Mouse (Mus musculus) frontal cortex, postnatal 25 days (tissue): ENCODE measurements at regions not wholly inside any gene's neighbourhood (a gene's known extent, or its start where the extent isn't known, plus 50 kb on each side); places are given as distances from the start of the nearest gene placed in this dataset.

Source experiments
- DNase-seq, 2 experiments: peaks; one replicate each; pipeline ENCODE4 v3.0.0; 2022; ENCODE audit warnings: low spot score in 2 of 2

DNA sequence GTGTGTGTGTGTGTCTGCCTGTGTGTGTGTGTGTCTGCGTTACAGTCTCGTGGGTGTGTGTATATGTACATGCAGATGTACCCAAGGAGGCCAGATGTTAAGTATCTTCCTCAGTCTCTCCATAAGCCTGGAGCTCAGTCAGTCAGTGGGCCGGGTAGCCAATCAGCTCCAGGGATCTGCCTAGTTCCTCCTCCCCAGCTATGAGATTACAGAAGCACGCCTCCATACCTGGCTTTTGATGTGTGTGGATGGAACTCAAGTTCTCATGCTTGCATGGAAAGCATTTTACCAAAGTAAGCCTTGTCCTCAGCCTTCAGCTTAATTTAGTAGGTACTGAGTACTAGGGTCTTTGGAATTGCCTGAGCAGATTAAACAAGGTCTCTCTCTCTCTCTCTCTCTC, 91.0 kb upstream of the Cadm1 start:
- DNase-seq = no peak

DNA sequence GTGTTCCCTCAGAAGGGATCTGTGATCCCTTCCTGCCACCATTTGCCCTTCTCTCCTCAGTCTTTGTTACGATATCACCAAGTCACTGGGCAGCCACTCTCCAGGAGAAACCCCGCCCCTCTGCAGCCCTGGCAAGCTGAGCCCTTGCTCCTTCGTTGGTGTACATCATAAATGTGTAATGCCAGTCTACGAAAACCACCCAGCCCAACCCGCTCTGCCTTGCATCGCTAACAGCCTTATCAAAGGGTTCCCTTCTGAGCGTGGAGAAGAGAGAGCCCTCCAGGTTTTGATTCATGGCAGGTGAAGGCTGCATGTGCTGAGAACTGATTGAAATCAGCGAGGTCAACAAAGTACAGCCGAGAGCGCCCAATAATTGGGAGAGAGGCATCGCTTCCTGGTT, 90.5 kb upstream of the Cadm1 start:
- no peak for DNase-seq

DNA sequence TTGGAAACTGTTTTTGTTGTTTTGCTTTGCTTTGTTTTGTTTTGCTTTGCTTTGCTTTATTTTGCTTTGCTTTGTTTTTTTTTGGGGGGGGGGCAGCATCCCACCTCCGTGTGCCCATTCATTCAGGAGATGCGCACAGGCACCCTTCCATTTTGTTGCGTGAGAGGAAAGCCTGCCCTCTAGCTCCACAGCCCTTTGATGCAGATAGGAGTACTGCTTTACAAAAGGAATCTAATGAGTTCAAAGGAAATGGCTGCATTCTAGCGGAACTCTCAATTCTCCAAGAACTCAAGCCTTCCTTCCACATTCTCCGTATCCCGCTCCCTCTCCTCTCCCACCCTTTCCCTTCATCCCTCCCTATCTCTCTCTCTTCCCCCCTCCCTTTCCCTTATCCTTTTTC, 89.8 kb upstream of the Cadm1 start:
- DNase-seq = no peak

DNA sequence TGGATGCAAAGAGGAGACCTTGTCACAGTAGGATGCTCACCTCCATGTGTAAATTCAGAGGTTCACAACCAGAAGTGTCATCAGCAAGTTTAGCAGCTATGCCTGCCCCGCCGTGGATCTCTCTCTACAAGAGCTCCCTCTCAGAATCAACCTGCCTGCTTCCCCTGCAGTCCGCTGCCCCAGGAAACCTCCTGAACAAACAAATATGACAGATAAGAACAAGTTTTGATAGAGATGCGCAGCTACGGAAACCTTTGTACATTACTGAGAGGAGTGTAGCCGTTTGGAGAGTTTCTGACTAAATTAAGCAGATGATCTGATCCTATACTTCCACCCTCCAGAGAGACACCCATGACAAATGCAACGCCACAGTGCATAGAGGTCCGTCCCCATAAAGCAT, 88.8 kb upstream of the Cadm1 start:
- no peak for DNase-seq

DNA sequence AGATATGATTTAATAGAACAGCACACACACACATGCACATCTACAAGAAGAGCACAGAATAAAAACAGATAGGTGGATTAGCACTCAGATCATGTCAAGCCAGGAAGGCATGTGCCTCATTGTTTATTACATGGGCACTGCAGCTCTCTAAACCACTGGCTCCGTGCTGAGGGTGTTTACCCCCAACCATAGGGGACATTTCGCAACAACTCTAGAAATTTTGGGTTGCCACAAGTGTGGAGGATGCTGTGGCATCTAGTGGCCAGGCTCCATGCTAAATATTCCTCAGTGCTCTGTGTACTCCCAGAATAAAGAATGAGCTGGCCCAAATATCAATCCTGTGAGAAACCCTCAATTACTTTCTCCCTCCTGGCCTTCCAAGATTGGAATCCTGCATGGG, 85.8 kb upstream of the Cadm1 start:
- DNase-seq = no peak

DNA sequence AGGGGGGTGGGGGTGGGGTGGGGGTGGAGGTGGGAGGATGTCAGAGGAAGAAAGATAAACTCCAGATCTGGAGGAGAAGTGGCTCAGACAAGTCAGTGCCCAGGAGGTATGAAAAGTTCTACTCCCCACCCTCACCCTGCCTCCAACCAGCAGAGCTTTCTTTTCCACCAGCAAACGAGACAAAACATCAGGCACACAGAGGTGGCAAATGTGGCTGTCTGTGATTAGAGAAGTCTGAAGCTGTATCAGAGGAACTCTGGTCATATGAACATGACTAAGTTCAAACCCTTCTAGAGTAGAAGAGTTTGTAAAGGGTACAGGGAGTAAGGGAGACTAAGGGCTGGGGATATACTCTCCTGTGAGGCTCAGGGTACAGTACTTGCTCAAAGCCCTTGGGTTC, 85.2 kb upstream of the Cadm1 start:
- DNase-seq = no peak

DNA sequence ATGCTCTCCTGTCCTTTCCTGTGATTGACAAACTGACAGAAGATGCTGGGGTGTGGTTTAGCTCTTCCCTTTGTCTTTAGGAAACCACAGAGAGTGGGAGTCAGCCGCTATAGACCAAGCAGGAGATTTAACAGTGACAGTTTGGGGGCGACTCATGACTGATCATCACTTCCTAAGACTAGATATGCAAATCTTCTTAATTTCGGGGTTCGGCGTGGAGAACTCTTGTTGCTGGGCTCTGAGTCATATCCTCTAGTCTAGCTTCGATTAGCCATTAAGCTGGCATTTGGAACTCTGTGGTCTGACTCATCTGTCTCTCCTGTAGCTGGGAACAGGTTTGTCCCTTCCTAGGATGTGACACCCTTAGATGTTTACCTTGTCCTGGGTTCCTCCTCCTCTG, 84.6 kb upstream of the Cadm1 start:
- DNase-seq = no peak

DNA sequence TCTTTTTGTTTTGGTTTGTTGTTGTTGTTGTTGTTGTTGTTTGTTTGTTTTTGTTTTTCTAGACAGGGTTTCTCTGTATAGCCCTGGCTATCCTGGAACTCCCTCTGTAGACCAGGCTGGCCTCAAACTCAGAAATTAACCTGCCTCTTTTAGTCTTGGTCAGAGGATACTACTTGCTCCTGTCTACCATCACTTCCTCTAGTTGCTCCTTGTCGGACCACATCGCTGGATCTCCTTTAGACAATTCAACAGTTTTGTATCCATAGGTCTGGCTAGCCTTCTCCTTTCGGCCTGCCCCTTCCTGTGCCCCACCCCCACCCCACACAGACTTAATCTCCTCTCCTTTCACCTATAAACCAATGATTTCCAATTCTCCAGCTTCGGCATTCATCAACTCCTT, 77.2 kb upstream of the Cadm1 start:
- DNase-seq = no peak

DNA sequence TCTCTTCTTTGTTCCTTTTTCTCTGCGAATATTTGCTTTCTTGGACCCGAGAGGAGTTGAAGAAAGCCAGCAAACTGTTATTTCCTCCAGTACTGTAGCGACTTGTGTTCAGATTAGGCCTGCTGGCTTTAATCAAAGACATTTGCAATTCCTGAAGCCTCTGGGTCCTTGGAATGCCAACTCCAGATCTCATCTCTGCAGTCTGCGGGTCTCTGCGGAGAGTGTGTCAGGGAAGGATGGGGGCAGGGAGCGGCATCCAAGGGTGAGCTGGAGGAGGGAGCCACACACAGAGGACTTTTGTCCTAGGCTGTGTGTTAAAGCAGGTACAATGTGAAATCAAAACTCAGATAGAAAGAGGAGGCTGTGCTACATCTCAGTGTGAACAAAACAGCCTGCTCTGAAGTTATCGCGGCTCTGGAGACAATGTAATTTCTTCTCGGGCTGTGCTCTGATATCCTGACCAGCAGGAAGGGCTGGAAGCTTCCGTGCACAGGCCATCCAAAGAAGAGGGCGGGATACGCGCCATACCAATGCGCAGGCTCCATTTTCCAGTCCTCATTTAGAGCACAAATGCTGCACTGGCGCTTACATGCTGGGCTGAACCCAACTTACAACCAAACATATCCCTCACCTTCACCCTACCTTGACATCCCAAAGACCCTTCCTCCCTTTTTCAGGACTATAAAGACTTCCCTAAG, 71.1 kb upstream of the Cadm1 start:
- no peak for DNase-seq

DNA sequence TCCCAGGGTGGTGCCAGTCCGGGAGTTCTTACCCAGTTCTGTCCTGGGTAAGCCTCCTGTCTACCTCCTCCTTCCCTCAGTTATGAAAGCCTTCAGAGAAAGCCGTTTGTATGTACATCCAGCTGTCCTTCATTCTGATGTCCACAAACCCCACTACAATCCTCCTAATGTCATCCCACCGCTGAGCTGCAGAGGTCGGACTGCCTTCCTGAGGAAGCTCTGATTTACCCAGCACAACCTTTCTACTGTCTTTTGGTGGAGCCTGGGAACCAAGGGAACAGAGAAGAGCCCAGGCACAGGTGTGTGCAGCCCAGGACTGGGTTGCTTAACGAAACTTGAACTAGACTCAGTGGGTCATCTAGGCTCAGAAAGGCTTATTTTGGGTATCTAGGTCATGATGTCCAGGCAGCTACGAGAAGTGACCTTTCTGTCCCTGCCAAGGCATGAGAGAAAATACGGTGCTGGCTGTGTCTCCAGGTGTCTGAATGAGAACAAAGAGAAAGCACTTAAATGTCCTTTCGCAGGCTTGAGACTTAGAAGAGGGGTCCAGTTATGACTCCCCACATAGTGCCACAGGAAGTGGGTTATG, 70.4 kb upstream of the Cadm1 start:
- no peak for DNase-seq

DNA sequence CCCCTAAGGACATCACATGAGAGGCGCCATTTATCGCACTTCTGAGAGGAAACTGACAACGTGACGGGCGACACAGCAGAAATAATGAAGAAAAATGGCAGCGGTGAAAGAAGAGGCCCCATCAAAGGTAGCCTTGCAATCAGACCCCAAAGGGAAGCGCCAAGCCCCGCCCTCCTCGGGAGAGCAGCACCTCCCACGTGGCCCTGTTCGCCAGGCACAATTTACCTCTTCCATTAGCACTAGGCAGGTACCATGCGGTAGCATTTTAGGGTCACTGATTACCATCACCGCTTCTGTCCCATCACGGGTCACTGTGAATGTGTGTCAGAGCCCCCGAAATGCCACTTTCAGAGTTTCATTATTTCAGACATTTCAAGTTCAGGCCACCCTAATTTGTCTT, 69.7 kb upstream of the Cadm1 start:
- DNase-seq = no peak

DNA sequence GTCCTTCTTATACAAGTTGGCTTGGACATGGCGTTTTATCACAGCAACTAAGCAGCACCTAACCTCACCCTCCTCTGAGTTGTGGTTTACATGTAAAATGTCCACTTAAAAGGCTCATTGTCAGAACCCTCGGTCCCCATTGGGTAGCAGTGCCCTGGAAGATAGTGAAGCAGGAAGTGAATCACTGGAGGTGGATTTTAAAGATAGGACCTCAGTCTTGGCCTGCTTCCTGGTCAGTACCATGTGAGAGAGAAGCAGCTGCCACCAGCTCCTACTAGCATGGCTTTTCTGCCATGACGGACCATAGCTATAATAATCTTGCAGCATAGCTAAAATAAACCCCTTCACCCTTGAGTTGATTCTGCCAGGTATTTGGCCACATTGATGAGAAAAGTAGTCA, 68.1 kb upstream of the Cadm1 start:
- no peak for DNase-seq

DNA sequence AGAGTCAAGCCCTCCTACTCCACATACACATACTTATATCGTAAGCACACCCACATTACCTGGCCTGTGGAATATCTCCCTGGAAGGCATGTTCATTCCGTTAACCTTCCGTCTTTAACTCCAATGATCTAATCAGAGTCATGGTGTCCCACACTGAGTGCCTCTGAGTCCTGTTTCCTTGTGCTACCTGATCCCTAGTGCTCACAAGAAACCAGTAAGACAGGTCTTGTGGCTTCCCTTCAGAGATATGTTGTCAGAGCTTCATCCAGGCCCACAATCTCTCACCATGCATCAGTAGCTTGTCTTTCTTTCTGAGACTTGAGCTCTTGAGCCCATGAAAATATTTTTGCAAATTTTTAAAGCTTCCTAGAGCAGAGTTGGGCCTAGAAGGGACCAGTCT, 63.2 kb upstream of the Cadm1 start:
- DNase-seq = no peak

DNA sequence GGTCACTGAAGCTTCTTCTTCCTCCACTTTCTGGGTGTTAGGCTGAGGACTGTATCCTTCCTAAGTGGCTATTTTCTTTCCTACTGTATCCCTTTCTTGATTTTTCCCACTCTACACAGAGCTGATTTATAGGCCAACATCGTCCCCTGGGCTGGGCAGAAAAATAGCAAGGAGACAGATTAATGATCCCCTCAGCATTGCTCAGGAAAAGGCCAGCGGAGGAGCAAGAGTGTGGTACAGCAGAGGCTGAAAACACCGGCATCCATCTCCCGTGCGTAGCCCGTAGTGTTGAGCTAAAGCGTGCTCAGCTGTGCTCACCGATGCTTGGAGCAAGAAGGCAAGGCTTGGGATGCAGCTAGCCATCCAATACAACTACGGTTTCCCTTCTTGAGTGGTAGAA, 62.2 kb upstream of the Cadm1 start:
- DNase-seq = no peak

DNA sequence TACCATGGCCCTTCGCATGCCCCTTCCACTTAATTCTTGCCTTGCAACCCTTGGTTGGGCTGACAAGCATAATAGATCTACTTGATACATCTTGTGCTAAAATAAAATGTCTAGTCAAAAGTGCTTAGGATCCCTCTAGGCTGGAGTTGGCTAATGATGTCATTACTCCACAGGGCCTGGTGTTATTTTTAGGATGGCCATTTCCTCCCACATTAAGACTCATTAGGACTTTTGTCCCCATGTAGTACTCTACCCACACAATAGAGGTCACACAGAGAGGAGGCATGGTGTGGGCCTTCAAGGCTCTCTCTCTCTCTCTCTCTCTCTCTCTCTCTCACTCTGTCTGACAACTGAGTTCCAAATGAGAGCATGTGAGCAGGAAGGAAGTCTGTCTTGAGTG, 60.4 kb upstream of the Cadm1 start:
- DNase-seq = no peak

DNA sequence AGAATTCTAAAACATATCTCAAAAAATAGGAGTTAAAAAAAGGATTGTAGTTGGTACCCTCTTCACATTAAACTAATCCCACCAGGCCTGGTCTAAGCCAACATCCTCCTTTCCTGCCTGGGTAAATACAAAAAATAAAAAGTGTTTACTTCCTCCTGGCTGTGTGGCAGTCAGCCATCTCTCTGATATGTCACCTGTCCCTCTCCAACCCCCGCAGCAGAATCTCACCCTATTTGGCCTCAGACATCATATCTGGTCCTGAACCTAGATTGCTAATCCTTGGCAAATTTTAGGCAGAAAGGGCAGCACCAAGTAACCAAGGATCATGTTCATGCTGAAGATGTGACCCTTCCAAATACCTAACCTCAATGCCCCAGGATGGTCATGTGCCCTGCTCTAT, 59.2 kb upstream of the Cadm1 start:
- no peak for DNase-seq

DNA sequence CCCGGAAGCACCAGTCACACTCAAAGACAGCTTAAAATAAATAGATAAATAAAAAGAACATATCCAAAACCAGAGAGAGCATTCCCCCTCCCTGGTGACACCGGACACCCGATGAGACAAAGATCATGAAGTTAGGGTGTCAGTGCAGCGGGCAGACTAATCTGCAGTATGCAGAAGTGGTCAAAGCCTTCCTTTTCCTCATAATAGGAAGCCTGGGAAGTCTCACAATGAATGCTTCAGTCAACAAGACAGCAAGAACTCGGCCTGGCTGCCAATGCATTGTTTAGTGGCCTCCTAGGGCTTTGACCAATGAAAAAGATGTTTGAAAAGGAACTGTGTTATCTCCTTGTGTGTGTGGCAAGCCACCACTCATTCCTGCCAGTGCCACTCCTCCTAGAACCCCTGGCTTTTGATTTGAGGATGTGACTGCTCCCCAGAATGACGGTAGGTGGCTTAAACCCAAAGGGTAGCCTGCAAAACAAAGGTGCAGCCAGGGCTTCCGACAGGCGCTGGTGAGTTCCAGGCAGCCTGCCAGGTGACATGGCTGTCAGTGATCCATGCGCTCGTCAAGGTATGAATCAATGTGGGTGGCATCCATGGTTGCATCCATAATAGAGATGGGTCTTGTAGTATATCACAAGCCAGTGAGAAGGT, 58.1 kb upstream of the Cadm1 start:
- no peak for DNase-seq

DNA sequence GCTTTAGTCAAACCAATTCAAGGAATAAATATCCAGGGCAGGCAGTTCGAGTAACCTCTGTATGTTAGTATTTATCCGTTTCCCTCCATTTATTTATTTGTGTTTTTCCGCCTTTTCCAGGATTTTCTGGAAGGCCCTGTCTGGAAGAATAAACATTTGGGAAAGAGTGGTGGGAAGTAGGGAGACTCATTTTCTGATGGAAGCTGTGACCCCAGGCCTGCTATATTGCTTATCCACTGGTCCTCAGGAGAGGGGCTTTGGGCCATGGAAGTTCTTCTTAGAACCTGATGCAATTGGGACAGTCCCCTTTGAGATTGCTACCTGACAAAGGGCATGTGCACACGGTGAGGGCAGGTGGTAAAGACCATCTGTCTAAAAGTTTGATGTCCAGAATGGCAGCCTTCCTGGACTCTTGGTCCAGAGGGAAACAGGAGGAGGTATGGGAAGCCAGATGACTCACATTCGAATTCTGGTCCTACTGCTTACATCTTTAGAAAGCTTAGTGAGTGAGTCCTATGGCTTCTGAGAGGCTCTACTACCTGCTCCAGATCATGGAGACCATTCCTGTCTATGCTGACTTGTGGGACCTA, 56.1 kb upstream of the Cadm1 start:
- DNase-seq = no peak

DNA sequence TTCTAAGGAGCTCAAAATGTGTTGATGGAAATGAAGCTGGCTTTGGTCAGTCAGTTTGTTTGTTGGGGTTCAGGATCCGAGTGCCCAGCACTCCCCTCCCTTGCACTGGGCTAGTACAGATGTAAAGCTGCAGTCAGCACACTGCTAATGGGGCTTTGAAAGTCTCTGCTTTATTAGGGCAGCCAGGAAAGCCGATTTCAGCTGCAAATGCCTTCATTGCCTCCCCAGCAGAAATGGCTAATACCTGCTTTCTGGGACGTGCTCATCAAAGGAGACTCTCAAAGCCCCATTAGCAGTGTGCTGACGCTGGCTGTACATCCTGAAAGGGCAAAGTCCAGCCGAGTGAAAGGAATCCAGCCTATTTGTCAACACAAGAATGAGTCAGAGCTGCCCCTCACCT, 55.2 kb upstream of the Cadm1 start:
- no peak for DNase-seq

DNA sequence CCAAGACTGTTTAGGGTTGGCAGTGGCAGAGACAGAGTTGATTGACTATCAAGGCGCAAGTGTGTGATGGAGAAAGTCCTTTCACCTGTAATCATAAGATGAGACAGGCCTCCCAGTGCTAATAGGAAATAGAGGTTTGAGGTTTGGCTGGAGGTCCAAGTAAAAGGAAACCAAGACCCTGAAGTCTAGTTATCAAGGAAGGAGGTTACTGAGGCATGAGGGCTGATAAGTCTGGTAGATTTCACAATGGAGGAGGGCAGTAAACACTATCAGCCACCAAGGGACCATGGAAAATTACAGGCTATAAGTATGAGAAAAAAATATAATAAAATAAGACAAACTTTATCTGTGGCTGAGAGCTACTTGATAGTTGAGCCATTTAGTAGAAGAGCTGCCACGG, 52.1 kb upstream of the Cadm1 start:
- no peak for DNase-seq
